Mouse (Mus musculus) limb, embryonic 13.5 days (tissue): ENCODE results near the gene Gzmf. TPM values are rescaled to one million over a fixed set of nuclear protein-coding genes. Genes with fewer than 3 reads are reported as not detected.
"Not testable (repeated sequence)": the region's sequence is repeated elsewhere in the genome, so short reads cannot be mapped to it uniquely, and the experiment has no call there.

Experiments used
- ATAC-seq: fragments of 200-750 bp; cut with Nextera tagmentation; 2 replicates; pipeline ENCODE4 v1.8.0; 2017; ENCODE audit warnings: low read depth, moderate number of reproducible peaks, moderate TSS enrichment; ENCODE audit not compliant: low FRiP score
- H3K27ac ChIP-seq: fragments of 300-500 bp; sonication (generic); 2 replicates; pipeline ENCODE4 v1.5.1; 2015; ENCODE audit warnings: inconsistent platforms, mild to moderate bottlenecking, moderate library complexity
- H3K27me3 ChIP-seq: fragments of 300-500 bp; sonication (generic); 2 replicates; pipeline ENCODE4 v1.6.1; 2015; ENCODE audit warnings: mild to moderate bottlenecking, inconsistent platforms
- H3K36me3 ChIP-seq: fragments of 300-500 bp; sonication (generic); 2 replicates; pipeline ENCODE4 v1.6.1; 2015; ENCODE audit warnings: inconsistent platforms, mild to moderate bottlenecking, moderate library complexity
- H3K4me1 ChIP-seq: fragments of 300-500 bp; sonication (generic); 2 replicates; pipeline ENCODE4 v1.6.1; 2015; ENCODE audit warnings: inconsistent platforms
- H3K4me2 ChIP-seq: fragments of 300-500 bp; sonication (generic); replicated peaks from 2 replicates; pipeline ENCODE4 v1.6.1; 2015; ENCODE audit warnings: inconsistent platforms, mild to moderate bottlenecking, moderate library complexity
- H3K4me3 ChIP-seq: fragments of 300-500 bp; sonication (generic); 2 replicates; pipeline ENCODE4 v1.5.1; 2015; ENCODE audit warnings: moderate library complexity, mild to moderate bottlenecking, inconsistent platforms
- H3K9ac ChIP-seq: fragments of 300-500 bp; sonication (generic); 2 replicates; pipeline ENCODE4 v1.6.1; 2015; ENCODE audit warnings: mild to moderate bottlenecking, inconsistent platforms
- H3K9me3 ChIP-seq: fragments of 300-500 bp; sonication (generic); 2 replicates; pipeline ENCODE4 v1.6.1; 2016; ENCODE audit warnings: inconsistent platforms
- WGBS: fragments of 180-500 bp; shearing (Covaris S2); methylation state at CpG from one replicate; pipeline ENCODE4 v1.1.7; 2015; 5-methylcytosine and 5-hydroxymethylcytosine counted together
- polyA plus RNA-seq: library from polyadenylated mRNA; unstranded; fragments of >200 nt; fragmentation: Nextera tagmentation; extraction: Ambion mirVana; gene quantifications from 2 replicates; pipeline ENCODE4 v1.2.1, GENCODE M21; 2015

Gzmf gene
- polyA plus RNA-seq, 1 experiment from 2014 or later = not detected

DNA sequence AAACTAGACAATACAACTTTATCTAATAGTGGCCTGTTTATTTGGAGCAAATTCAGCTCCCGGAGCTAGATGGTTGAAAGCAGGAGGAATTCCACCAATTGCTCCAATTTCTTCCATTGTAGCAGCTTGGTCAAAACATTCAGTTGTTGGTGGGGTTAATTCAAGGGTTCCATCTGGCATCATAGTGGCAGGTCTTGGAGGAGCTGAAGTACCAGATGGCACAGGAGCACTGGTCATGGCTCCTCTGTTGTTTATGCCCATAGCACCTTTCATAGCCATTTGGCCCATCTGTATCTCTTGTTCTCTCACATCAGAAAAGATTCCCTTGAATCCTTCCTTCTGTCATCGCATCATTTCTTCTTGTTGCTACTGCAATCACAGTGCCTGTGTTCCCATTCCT is 49.1 kb downstream of the Gzmf start:
- H3K9me3 ChIP-seq = no peaks in the 10 kb centered on the region
- H3K4me2 ChIP-seq = no peak overlapping the region
- no peaks in the 10 kb centered on the region for H3K36me3 ChIP-seq
- H3K9ac ChIP-seq = no peak overlapping the region
- H3K4me3 ChIP-seq = no peak overlapping the region
- WGBS = 88% methylated on average over 2 of the region's 2 CpGs
- ATAC-seq = no peak
- H3K27ac ChIP-seq = no peak overlapping the region
- no peaks in the 10 kb centered on the region for H3K27me3 ChIP-seq
- H3K4me1 ChIP-seq = no peaks in the 10 kb centered on the region

DNA sequence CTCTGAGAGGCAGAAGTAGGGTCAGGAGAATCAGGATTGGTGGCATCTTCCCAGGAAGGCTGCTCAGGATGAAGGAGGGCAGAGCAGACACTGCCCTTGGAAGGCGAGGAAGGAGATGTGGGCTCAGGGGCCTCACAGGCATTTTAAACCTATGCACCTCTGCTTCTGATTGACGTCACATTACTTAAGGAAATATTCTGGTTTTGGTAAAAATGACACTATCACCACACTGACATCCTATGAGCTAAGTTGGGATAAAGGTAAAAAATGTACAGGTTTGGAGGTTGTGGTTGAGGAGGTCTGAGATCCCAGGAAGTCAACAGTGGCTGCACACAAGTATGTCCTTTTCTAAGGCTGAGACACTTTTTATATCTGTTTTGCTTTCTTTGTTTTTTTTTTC is 51.7 kb downstream of the Gzmf start, which contains the start of gene Gzmg:
Gene Gzmg (minus strand): TSS at position 101 of the 400 bp plus-strand sequence.
- WGBS = 85% methylated on average over 2 of the region's 2 CpGs
- H3K27me3 ChIP-seq, ATAC-seq: not testable (repeated sequence)

GRCm38 (mm10) chr14:56155340-56155739 is 55.9 kb downstream of the Gzmf start:
- Histone ChIP-seq H3K4me1 (no peaks in the 10 kb centered on the region), H3K4me2 (no peak overlapping the region), H3K9me3 (no peaks in the 10 kb centered on the region), H3K9ac (no peak overlapping the region), H3K36me3 (no peaks in the 10 kb centered on the region), H3K27me3 (no peaks in the 10 kb centered on the region), H3K27ac (no peak overlapping the region), H3K4me3 (no peak overlapping the region)
- no peak for ATAC-seq
- WGBS = 63% methylated on average over 2 of the region's 2 CpGs

More for the DNA sequence above, 51.7 kb downstream of the Gzmf start, which contains the start of gene Gzmg:
- not testable (repeated sequence) for H3K9me3 ChIP-seq, H3K4me2 ChIP-seq, H3K4me1 ChIP-seq, H3K4me3 ChIP-seq, H3K9ac ChIP-seq, H3K36me3 ChIP-seq, H3K27ac ChIP-seq

Other genes with a start within 250 kb of the Gzmf start
- gene Mcpt1, start 193.4 kb downstream of the Gzmf start, polyA plus RNA-seq = not detected in 2 replicates
- gene Mcpt9, start 180.9 kb downstream of the Gzmf start, polyA plus RNA-seq = not detected in 2 replicates
- gene Mcpt2, start 169.4 kb downstream of the Gzmf start, polyA plus RNA-seq = not detected in 2 replicates
- 0.13 TPM in 1 of 2 replicates, not detected in the other for gene Mcpt4, start 149.1 kb downstream of the Gzmf start, polyA plus RNA-seq
- gene Mcpt8, start 126.1 kb downstream of the Gzmf start, polyA plus RNA-seq = 0.61 and 0.70 TPM in 2 replicates
- 0.57 TPM in 1 of 2 replicates, not detected in the other for gene Ctsg, start 108.8 kb downstream of the Gzmf start, polyA plus RNA-seq
- gene Gzme, start 90.8 kb downstream of the Gzmf start, polyA plus RNA-seq = not detected in 2 replicates
- not detected in 2 replicates for gene Gzmd, start 78.8 kb downstream of the Gzmf start, polyA plus RNA-seq
- gene Gzmg, start 51.8 kb downstream of the Gzmf start, polyA plus RNA-seq = not detected in 2 replicates
- gene Gzmn, start 36.8 kb downstream of the Gzmf start, polyA plus RNA-seq = not detected in 2 replicates
- not detected in 2 replicates for gene Gzmc, start 23.2 kb upstream of the Gzmf start, polyA plus RNA-seq
- gene Gzmb, start 50.8 kb upstream of the Gzmf start, polyA plus RNA-seq = 1.1 and 1.2 TPM in 2 replicates
- 0.26 and 0.43 TPM in 2 replicates for gene Atp12a, start 153.7 kb upstream of the Gzmf start, polyA plus RNA-seq
- 1.3 and 1.4 TPM in 2 replicates for gene Rnf17, start 191.2 kb upstream of the Gzmf start, polyA plus RNA-seq